Mouse (Mus musculus) brain, embryonic 14.5 days (tissue): ENCODE measurements around the gene Ctnna2.

Experiments
- CTCF ChIP-seq: fragments of 200-500 bp; IDR thresholded peaks from 2 replicates; pipeline ENCODE4 v1.5.1; 2012; ENCODE audit warnings: inconsistent platforms, mild to moderate bottlenecking, moderate library complexity, borderline replicate concordance; ENCODE audit not compliant: insufficient read depth, insufficient read length; ENCODE audit errors: extremely low read depth
- POLR2A ChIP-seq: fragments of 200-500 bp; IDR thresholded peaks from 2 replicates; pipeline ENCODE4 v1.6.1; 2012; ENCODE audit warnings: mild to moderate bottlenecking, inconsistent platforms, borderline replicate concordance; ENCODE audit not compliant: poor library complexity, insufficient read depth, insufficient read length, severe bottlenecking; ENCODE audit errors: extremely low read depth

DNA sequence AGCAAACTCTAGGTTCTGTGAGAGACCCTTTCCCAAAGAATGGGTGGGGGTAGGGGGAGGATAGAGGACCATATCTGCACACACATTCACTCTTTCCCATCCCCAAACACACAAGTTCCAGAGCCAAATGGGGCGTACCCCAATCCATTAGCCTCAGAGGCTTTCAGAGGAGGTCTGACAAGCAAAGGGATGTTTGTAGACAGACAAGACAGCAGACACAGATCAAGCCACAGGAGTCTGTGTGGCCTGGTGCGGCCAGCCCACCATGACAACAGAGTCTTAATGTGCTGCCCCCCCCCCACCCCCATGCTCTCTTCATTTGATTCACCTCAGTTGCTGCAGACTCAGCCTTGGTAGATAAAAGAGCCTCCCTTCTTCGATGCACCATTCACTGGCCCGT, 764.2 kb downstream of the Ctnna2 start:
- TF ChIP-seq POLR2A (no peak), CTCF (no peak)
